Mouse (Mus musculus): ENCODE results near the gene Podn. TPM values are rescaled to one million over a fixed set of nuclear protein-coding genes. Genes with fewer than 3 reads are reported as not detected.

The Podn gene
- polyA plus RNA-seq, 1 experiment from 2014 or later, result 2.4 TPM

DNA sequence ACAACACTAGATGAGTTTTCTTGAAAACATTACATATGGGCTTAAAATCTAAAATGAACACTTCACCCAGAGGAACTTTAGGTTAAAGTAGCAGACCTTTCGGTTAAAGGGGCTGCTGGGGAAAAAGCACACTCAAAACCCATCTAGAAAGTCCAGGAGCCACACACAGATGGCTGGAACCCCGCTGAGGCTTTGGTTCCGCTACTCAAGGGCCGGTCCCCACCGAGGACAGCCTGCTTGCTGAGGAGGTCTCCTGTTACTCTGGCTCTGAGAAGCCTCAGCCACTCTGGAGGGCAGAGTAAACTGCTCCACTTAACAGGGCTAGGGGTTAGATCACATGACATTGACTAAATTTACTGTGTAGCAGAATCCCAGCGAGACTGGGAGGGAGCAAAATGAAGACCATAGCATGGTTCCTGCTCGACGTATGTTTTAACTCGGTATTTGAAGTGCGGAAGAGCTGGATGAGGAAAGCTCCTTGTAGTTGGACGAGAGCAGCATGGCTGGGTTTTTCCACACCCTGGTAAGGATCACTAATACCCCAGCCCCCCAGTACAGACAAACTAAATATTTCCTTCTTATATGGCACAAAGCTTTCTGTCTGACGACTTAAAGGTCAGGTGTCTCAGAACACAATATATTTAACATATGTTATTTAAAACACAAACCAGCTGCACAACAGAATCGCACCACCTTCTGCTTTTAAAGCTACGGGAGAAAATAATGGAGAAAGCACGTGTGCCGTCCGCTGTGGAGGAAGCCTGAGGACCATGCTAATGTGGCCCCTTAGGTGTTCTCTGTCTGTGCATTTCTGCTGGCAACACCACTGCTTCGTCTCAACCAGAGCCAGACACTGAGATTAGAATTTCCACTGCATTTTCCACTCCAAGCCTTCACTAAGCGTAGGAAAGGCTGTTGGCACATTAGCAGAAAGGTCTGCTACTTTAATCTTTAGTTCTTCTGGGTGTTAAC, 50.8 kb downstream of the Podn start:
- TF ChIP-seq CTCF (IDR thresholded peaks at IDR 0.05), result no peak
- ATAC-seq, result no peak
- in situ Hi-C loops (cut with MboI; ENCODE audit: low pct_unique_long_range_greater_than_20kb), result no loop called here
- ChIA-PET CTCF (no interaction called here), POLR2A (interaction anchor here (1.1 kb wide), 1 partner anchor 16 kb away, joined by 3 read pairs; no protein-coding TSS in a partner anchor)
- DNase-seq (ENCODE audit: low read depth, low spot score), result no peak
- no peaks in the 10 kb centered on the region for H3K27me3 ChIP-seq

DNA sequence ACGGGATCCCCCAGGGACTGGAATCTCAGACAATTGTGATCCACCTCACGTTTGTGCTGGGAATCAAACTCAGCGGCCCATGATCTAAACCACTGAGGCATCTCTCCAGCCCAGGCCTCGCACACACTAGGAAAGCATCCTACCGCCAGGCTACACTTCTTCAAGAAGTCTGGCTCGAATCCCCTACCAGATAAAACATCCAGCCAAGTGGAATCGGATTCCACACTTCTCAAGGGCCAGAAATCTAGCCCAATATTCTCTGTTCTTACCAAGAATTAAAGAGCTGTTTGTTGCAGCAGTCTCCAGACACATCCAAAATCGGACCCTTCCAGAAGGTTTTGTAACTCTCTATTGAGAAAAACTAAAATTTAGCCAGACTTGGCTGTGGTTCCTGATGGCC, 59.2 kb downstream of the Podn start:
- H3K27me3 ChIP-seq, result no peaks in the 10 kb centered on the region
- no peak for TF ChIP-seq CTCF (IDR thresholded peaks at IDR 0.05)
- in situ Hi-C loops (cut with MboI; ENCODE audit: low pct_unique_long_range_greater_than_20kb), result no loop called here
- no peak for ATAC-seq
- no peak for DNase-seq (ENCODE audit: low read depth, low spot score)
- ChIA-PET POLR2A (no interaction called here), CTCF (no interaction called here)

DNA sequence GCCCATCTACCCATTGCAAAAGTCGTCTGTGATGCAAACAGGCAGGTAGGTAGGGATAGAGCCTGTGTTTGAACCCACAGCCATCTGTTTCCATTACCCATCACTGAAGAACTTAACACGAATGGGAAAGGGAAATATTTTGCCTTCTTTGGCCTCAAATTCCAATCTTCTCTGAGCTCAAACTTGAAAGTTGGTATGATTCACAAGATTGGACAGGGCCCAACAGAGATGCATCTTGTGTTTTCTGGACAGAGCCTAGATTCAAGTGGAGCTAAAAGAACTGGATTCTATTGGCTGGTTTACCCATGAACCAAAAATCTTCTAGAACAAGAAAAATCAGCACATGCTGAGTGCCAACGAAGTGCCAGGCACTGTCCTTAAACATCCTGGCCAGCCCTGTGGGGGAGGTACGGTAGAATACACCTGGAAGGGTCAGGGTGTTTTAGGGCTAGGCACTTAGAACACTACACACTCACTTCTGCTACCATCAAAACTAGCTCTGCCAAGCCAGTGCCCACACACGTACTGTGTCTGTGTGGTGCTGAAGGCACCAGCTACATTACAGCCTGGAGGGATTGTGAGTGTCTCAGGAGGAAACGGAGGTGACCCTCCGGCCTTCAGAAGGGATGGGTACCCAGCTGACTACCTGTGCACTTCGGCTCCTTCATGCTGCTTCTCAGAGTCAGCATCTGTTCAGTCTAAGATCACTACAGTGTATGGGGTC, 63.0 kb downstream of the Podn start:
- H3K27me3 ChIP-seq, result no peaks in the 10 kb centered on the region
- ATAC-seq, result no peak

DNA sequence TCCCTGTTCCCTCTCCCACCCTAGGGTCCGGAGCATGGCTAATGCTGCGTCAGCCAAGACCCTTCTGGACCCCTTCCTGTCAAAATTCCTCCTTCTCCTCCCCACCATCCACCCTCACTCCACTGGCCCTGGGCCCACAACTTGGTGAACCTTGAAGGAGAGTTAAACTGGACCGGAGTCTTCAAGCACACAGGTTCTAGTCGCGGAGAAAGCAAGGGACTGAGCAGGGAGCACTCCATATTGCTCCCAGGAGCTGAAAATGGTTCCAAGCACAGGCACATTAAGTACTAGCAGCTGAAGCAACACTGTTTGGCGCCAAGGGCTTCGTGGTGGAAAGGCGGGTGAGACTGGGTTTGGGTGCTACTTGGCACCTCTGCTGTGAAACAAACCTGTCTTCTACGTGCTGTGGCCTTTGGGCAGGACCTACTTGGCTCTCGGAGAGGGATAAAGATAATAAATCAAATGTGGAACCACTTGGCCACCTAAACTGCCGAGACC, 63.8 kb downstream of the Podn start:
- in situ Hi-C loops (cut with MboI; ENCODE audit: low pct_unique_long_range_greater_than_20kb), result no loop called here
- ChIA-PET CTCF (no interaction called here), POLR2A (interaction anchor here (1.3 kb wide), 1 partner anchor 110 kb away, joined by 3 read pairs; no protein-coding TSS in a partner anchor)
- ATAC-seq (no peak), DNase-seq (ENCODE audit: low read depth, low spot score) (no peak)
- no peaks in the 10 kb centered on the region for H3K27me3 ChIP-seq
- TF ChIP-seq CTCF (IDR thresholded peaks at IDR 0.05), result no peak

More for the DNA sequence above, 63.0 kb downstream of the Podn start:
- in situ Hi-C loops (cut with MboI; ENCODE audit: low pct_unique_long_range_greater_than_20kb), result no loop called here
- TF ChIP-seq CTCF (IDR thresholded peaks at IDR 0.05), result no peak
- POLR2A ChIA-PET, result interaction anchor here (0.6 to 1.3 kb wide), 2 partner anchors 111 to 1072 kb away, joined by 3 to 4 read pairs; no protein-coding TSS in a partner anchor
- DNase-seq (ENCODE audit: low read depth, low spot score), result no peak
- CTCF ChIA-PET, result no interaction called here

DNA sequence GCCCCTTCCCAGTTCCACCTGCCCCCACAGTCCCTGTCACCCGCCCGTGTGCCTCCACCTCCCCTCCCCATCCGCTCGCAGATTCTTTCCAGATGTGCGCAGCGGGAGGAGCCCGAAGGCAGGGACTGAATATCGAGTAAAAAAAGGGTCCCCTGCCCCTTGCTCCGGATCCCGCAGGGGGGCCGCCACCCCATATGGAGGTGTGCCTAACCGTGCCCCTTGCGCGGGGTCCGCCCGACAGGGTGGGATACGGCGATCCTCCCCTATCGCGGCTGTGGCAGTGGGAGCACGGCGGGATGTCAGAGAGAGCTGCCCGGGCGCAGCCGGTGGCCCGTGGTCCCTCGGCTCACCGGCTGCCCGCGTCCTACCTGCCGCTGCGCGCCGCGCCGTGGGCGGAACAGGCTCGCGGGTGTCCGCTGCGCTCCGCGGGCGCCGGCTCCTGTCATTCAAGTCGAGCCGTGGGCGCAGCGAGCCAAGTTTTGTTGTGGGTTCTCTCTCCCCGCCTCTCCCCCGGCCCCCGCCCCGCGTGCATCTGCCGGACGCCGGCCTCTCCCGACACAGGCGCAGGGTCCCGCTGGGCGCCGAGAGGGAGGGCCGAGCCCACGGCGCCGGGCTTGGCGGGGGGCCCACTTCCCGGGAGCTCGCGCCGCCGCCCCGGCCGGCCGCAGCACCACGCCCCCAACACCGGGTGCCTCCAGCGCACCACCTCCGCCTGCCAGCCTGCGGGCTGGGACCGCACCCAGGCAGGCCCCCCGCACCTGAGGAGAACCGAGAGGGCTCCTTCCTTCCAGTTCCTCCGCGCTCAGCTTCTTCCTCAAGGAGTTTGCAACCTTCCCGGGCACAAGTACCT, 64.5 kb downstream of the Podn start:
- in situ Hi-C loops (cut with MboI; ENCODE audit: low pct_unique_long_range_greater_than_20kb), result no loop called here
- no peak for ATAC-seq
- no peak for TF ChIP-seq CTCF (IDR thresholded peaks at IDR 0.05)
- DNase-seq (ENCODE audit: low read depth, low spot score), result no peak
- no peaks in the 10 kb centered on the region for H3K27me3 ChIP-seq
- CTCF ChIA-PET, result no interaction called here
- POLR2A ChIA-PET, result no interaction called here

DNA sequence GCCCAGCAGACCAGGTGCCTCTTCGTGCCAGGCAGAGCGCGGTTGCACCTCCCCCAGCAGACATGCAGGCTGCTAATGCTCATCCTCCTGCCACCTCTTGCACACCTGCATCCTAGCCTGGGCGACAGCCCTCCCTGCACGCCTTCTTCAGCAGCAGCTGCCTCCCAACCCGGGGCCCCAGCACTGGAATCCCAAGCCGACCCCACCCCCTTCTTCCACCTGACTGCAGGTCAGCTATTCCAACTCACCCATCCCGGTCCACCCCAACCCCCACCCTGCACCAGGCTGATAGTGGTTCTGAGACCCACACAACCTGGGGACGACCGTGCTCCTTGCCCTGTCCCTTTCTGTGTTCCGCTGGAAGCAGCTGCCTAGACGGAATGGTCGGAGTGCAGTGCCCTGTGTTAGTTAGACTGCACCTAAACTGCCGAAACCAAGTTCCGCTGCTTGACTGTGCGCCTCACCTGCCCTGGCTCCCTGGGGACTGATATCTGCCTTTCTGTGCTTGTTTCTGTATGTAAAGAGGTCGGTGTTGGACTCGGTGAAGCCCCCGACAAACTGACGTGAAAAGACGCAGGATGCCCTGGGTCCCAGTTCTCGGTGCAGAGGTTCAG, 65.2 kb downstream of the Podn start:
- in situ Hi-C loops (cut with MboI; ENCODE audit: low pct_unique_long_range_greater_than_20kb), result no loop called here
- POLR2A ChIA-PET, result no interaction called here
- CTCF ChIA-PET, result no interaction called here
- ATAC-seq (no peak), DNase-seq (ENCODE audit: low read depth, low spot score) (no peak)
- no peak for TF ChIP-seq CTCF (IDR thresholded peaks at IDR 0.05)
- H3K27me3 ChIP-seq, result no peaks in the 10 kb centered on the region

DNA sequence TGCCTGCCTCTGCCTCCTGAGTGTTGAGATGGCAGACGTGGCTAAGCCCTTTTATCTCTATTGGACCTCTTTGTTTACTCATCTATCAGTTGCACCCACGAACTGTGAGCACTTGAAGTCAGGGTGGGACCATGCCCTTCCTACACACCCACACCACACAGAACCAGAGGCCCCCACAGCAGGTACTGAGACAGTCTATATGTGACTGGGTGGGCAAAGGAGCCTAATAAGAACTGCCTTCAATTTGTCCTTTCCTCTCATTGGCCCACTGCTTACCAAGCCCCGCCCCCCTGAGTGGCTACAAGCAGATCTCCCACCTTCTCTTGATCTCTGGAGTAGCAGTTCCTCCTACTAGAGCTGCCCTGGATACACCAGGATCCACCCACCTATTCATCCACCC, 70.1 kb downstream of the Podn start:
- no peak for DNase-seq (ENCODE audit: low read depth, low spot score)
- POLR2A ChIA-PET, result no interaction called here

DNA sequence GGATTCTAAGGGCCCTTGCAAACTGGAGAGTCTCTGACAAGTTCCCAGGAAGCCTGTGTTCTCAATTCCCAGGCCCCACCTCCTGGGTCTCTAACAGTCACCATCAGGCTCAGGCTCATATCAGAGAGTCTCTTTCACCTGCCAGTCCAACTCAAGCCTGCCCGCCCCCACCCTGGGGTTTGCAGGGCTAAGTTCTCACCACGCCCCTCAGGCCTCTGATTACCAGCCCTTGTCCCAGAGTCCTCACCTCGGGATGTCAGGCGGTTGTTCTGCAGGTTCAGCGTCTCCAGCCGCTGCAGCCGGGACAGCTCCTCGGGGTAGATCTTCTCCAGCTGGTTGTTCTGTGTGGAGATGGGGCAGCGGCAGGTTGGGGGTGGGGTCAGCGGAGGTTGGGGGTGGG, 71.0 kb downstream of the Podn start:
- in situ Hi-C loops (cut with MboI; ENCODE audit: low pct_unique_long_range_greater_than_20kb), result no loop called here
- POLR2A ChIA-PET, result no interaction called here
- TF ChIP-seq CTCF (IDR thresholded peaks at IDR 0.05), result no peak
- no peaks in the 10 kb centered on the region for H3K27me3 ChIP-seq
- no peak for ATAC-seq
- CTCF ChIA-PET, result no interaction called here
- DNase-seq (ENCODE audit: low read depth, low spot score), result no peak

More for the DNA sequence above, 70.1 kb downstream of the Podn start:
- in situ Hi-C loops (cut with MboI; ENCODE audit: low pct_unique_long_range_greater_than_20kb), result no loop called here
- no peak for ATAC-seq
- TF ChIP-seq CTCF (IDR thresholded peaks at IDR 0.05), result no peak
- H3K27me3 ChIP-seq, result no peaks in the 10 kb centered on the region
- CTCF ChIA-PET, result no interaction called here

DNA sequence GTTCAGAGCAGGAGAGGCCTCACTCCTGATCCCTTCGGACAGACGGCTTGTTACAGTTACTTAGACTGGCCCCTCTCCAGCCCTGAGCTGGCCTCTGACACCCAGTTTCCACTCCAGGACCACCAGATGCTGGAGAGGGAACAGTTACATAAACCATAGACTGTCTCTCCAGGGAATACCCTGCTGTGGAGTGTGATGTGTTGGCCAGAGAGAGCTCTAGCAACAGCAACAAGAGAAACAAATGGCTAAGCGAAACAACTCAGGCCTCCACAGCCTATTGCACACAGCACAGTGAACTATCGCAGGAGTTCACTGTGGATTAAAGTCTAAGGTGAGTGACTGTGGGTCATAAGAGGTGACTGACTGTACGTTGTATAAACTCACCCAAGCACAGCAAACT, 71.6 kb downstream of the Podn start:
- TF ChIP-seq CTCF (IDR thresholded peaks at IDR 0.05), result no peak
- H3K27me3 ChIP-seq, result no peaks in the 10 kb centered on the region
- POLR2A ChIA-PET, result interaction anchor here (0.7 kb wide), 1 partner anchor 129 kb away, joined by 5 read pairs; no protein-coding TSS in a partner anchor
- DNase-seq (ENCODE audit: low read depth, low spot score) (no peak), ATAC-seq (no peak)
- in situ Hi-C loops (cut with MboI; ENCODE audit: low pct_unique_long_range_greater_than_20kb), result no loop called here
- CTCF ChIA-PET, result no interaction called here

DNA sequence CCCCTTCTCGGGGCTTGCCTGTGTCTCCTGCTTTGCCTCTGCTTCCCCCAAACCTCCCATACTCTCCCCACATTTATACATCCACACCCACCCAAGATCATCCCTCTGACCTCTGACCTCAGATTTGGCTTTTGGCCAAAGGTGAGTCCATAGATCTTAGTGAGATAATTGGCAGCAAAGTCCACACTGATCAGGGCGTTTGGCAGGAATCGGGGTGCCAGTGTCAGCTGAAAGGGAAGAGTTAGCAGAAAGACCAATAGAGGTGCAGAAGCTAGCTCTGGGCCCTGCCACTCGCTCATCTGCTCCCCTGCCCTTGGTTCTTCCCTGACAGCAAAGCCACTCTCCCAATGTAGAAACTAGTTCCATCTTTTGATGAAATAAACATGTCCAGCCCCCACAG, 73.1 kb downstream of the Podn start:
- no peak for TF ChIP-seq CTCF (IDR thresholded peaks at IDR 0.05)
- CTCF ChIA-PET, result no interaction called here
- no peak for DNase-seq (ENCODE audit: low read depth, low spot score)
- in situ Hi-C loops (cut with MboI; ENCODE audit: low pct_unique_long_range_greater_than_20kb), result no loop called here
- ATAC-seq, result no peak
- POLR2A ChIA-PET, result no interaction called here
- no peaks in the 10 kb centered on the region for H3K27me3 ChIP-seq
